ENCODE assay signal across 10 mouse cellular contexts in the genomic region with DNA sequence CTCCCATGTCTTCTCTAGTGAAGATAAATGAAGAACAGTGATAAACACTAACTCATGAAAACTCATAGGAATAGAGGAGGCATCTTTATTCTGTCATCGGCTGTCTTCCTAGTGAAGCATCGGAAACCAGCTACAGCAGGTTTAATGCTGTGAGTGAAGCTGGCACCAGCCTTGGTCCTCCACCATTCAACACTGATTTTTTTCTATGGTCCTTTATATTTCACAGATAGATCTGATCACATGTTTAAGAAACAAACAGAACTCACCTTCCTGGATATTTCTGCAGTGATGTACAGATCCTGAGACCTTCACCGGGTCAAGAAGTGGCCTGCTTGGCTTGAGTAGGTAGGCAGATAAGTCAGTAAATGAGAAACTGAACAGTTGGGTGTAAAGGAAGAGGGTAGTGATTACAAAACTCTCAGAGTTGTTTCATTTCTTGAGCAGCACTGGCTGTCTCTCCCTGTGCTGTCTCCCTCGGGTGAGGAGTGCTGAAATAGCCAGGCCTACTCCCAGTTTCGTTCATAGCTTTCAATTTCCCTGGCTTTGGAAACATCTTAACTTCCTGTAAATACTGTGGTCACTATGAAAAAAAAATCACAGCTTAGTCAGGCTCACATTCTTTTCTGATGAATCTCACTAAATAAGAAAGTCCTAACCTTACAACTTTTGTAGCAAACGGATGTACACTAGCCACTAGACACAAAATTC. TPM values are rescaled to one million over a fixed set of nuclear protein-coding genes. Genes with fewer than 3 reads are reported as not detected.
A peak's percentile ranks its signal among the peaks of the same experiment; 100 is the strongest.
DNase-seq lines count a peak whose midpoint lies in the region; ATAC-seq and TF ChIP-seq lines count a peak whose summit lies in the region.
"Not testable (repeated sequence)": the region's sequence is repeated elsewhere in the genome, so short reads cannot be mapped to it uniquely, and the experiment has no call there.
"Had no signal": no experiment of that assay in that cellular context is flagged by ENCODE, and none has a peak within 500 bp of the region (broad histone marks: within the 10 kb centered on the region; RNA-seq: fewer than 3 reads in every experiment).

A gene (minus strand): TSS at position 499 of the 708 bp plus-strand sequence.

- not testable (repeated sequence) for H3K79me3 ChIP-seq in C2C12 (ENCODE audit: low read depth)

- H3K4me1 ChIP-seq in liver, adult 2 months (ENCODE audit: control insufficient read depth, insufficient read depth, low read length) = not testable (repeated sequence)

- peak within 1 kb of the TSS; percentile 30 for H3K4me3 ChIP-seq in C2C12 (ENCODE audit: insufficient read depth, poor library complexity, severe bottlenecking)
- not testable (repeated sequence) for H3K4me3 ChIP-seq in liver, adult 2 months (ENCODE audit: insufficient read depth, low read depth, low read length)

- 54% methylated on average over 6 of the region's 6 CpGs for WGBS in liver, adult 2 months

- TF ChIP-seq POLR2A in liver, adult 2 months (IDR thresholded peaks at IDR 0.05; ENCODE audit: extremely low read depth, insufficient read depth, low read length) = not testable (repeated sequence)

- H3ac ChIP-seq in C2C12 (ENCODE audit: control insufficient read depth, insufficient read length, low read depth) = not testable (repeated sequence)

- not testable (repeated sequence) for TF ChIP-seq CTCF in C2C12 (IDR thresholded peaks at IDR 0.05; ENCODE audit: control insufficient read depth, insufficient read depth, insufficient read length); liver, adult 2 months (IDR thresholded peaks at IDR 0.05; ENCODE audit: low read depth, low read length)

- H3K36me3 ChIP-seq in C2C12 (ENCODE audit: control insufficient read depth, insufficient read depth); liver, adult 2 months (ENCODE audit: control insufficient read depth, insufficient read depth, low read length): not testable (repeated sequence)

- not testable (repeated sequence) for ATAC-seq in erythroblast, adult 5-6 weeks (replicated peaks; ENCODE audit: low FRiP score, poor library complexity, severe bottlenecking)
- ATAC-seq in inflammation-experienced regulatory T-cells, adult 6 months = peak; percentile 34
- ATAC-seq in megakaryocyte, adult 5-6 weeks (ENCODE audit: poor library complexity, severe bottlenecking) = peak; percentile 80

- not testable (repeated sequence) for H3K9ac ChIP-seq in liver, adult 2 months (ENCODE audit: low read depth, low read length)

- peak; percentile 26 for DNase-seq in adrenal gland, adult 2 months
- DNase-seq in heart, adult 8-10 months (ENCODE audit: low spot score) = peak; percentile 80
- DNase-seq in liver, adult 2 months (ENCODE audit: extremely low read depth, low read depth, low spot score) = peak; percentile 29
- peak; percentile 17 for DNase-seq in urinary bladder, postnatal 14 days (ENCODE audit: low spot score)

- H3K79me2 ChIP-seq in C2C12 (ENCODE audit: control insufficient read depth, insufficient read depth) = peaks cover 27% of the 10 kb centered on the region
- not testable (repeated sequence) for H3K79me2 ChIP-seq in liver, adult 2 months (ENCODE audit: control insufficient read depth, insufficient read depth, low read length)

- not testable (repeated sequence) for H3K27ac ChIP-seq in liver, adult 2 months (replicated peaks; ENCODE audit: insufficient read depth, low read depth, low read length)

- H3K27me3 ChIP-seq in C2C12 (ENCODE audit: control insufficient read depth, insufficient read depth, insufficient read length); liver, adult 2 months (ENCODE audit: control insufficient read depth, insufficient read depth, low read length): not testable (repeated sequence)

TF ChIP-seq in C2C12, 6 proteins besides CTCF, POLR2A, EP300 and RAD21:
- TF ChIP-seq CEBPB (IDR thresholded peaks at IDR 0.05; ENCODE audit: low read depth) (peak; percentile 44), FOSL1 (IDR thresholded peaks at IDR 0.05; ENCODE audit: insufficient read depth, low read length, poor library complexity, severe bottlenecking) (peak; percentile 31)

RNA-seq across cellular contexts. Expression of the gene that starts here (rescaled TPM):
- polyA plus RNA-seq in C2C12 (2012; fragmentation: generic; extraction: Trizol) = 1.3 TPM
- total RNA-seq in adrenal gland, adult 2 months (2021) = 1 to 10 TPM; 2.2 to 3.4 TPM
- polyA plus RNA-seq in adrenal gland, adult 2 months (2012; rRNA removed) = 0.13 and 0.22 TPM in 2 replicates
- 11.9 and 20.0 TPM in 2 replicates for total RNA-seq in erythroblast, adult 5-6 weeks (2015; ENCODE audit: low replicate concordance)
- total RNA-seq in erythroblast, adult 5-6 weeks (2017; ENCODE audit: low replicate concordance) = 9.3 and 13.3 TPM in 2 replicates
- 1 to 10 TPM; 1.3 to 2.7 (median 1.5) TPM for total RNA-seq in heart, adult 8-10 months (2022)
- polyA plus RNA-seq in inflammation-experienced regulatory T-cells, adult 6 months (2017; shearing (Covaris generic)) = 1 to 10 TPM; 1.1 to 7.2 (median 2.0) TPM
- total RNA-seq in liver, adult 2 months (2014; rRNA removed) = 2.2 and 3.9 TPM in 2 replicates
- 0.14 and 0.27 TPM in 2 replicates for polyA plus RNA-seq in liver, adult 2 months (2012; rRNA removed)
- 165 and 182 TPM in 2 replicates for total RNA-seq in megakaryocyte, adult 5-6 weeks (2015)
- 234 and 254 TPM in 2 replicates for total RNA-seq in megakaryocyte, adult 5-6 weeks (2017)
- total RNA-seq: layer of hippocampus, postnatal 14 days; left cerebral cortex, postnatal 25 days had no signal

Comparison
In these comparisons a context has a peak if more than half of its experiments do, and no peak if none do; other contexts are left out.
1. RNA of the gene that starts here (total RNA-seq): 165 to 254 TPM in megakaryocyte, adult 5-6 weeks; 9.3 to 20.0 TPM in erythroblast, adult 5-6 weeks, 2.2 to 3.9 TPM in liver, adult 2 months, 2.2 to 3.4 TPM in adrenal gland, adult 2 months and 1.3 to 2.7 TPM in heart, adult 8-10 months; every median in the first group is over 4 times any median in the second.
2. DNase-seq: peak in every context shown above with its lines; median percentile 80 in heart, adult 8-10 months; 29 in liver, adult 2 months; 26 in adrenal gland, adult 2 months; 17 in urinary bladder, postnatal 14 days.